Mouse (Mus musculus) neural tube, embryonic 13.5 days (tissue): ENCODE measurements around the gene Anxa10. TPM values are rescaled to one million over a fixed set of nuclear protein-coding genes. Genes with fewer than 3 reads are reported as not detected.

Experiments
- ATAC-seq: fragments of 200-750 bp; cut with Nextera tagmentation; 2 replicates; pipeline ENCODE4 v1.8.0; 2017; ENCODE audit warnings: low read depth, mild to moderate bottlenecking, moderate TSS enrichment, moderate library complexity
- H3K27ac ChIP-seq: fragments of 300-500 bp; sonication (generic); replicated peaks from 2 replicates; pipeline ENCODE4 v1.5.1; 2015; ENCODE audit warnings: moderate library complexity, mild to moderate bottlenecking, inconsistent platforms
- H3K27me3 ChIP-seq: fragments of 300-500 bp; sonication (generic); 2 replicates; pipeline ENCODE4 v1.6.1; 2015; ENCODE audit warnings: mild to moderate bottlenecking, inconsistent platforms
- H3K36me3 ChIP-seq: fragments of 300-500 bp; sonication (generic); 2 replicates; pipeline ENCODE4 v1.6.1; 2015; ENCODE audit warnings: mild to moderate bottlenecking, inconsistent platforms
- H3K4me1 ChIP-seq: fragments of 300-500 bp; sonication (generic); replicated peaks from 2 replicates; pipeline ENCODE4 v1.6.1; 2015; ENCODE audit warnings: inconsistent platforms
- H3K4me2 ChIP-seq: fragments of 300-500 bp; sonication (generic); 2 replicates; pipeline ENCODE4 v1.6.1; 2015; ENCODE audit warnings: inconsistent platforms, mild to moderate bottlenecking, moderate library complexity
- H3K4me3 ChIP-seq: fragments of 300-500 bp; sonication (generic); 2 replicates; pipeline ENCODE4 v1.5.1; 2015; ENCODE audit warnings: mild to moderate bottlenecking, inconsistent platforms
- H3K9ac ChIP-seq: fragments of 300-500 bp; sonication (generic); 2 replicates; pipeline ENCODE4 v1.6.1; 2015; ENCODE audit warnings: moderate library complexity, mild to moderate bottlenecking, inconsistent platforms
- H3K9me3 ChIP-seq: fragments of 300-500 bp; sonication (generic); 2 replicates; pipeline ENCODE4 v1.6.1; 2016; ENCODE audit warnings: inconsistent platforms
- WGBS: fragments of 180-500 bp; shearing (Covaris S2); methylation state at CpG from one replicate; pipeline ENCODE4 v1.1.7; 2015; 5-methylcytosine and 5-hydroxymethylcytosine counted together
- polyA plus RNA-seq: library from polyadenylated mRNA; unstranded; fragments of >200 nt; fragmentation: Nextera tagmentation; extraction: Ambion mirVana; gene quantifications from 2 replicates; pipeline ENCODE4 v1.2.1, GENCODE M21; 2015

Gene Anxa10
- not detected in 2 replicates for polyA plus RNA-seq

- no peak within 1 kb of the TSS for H3K9ac ChIP-seq
- H3K4me2 ChIP-seq: no peak within 1 kb of the TSS
- no peaks in the 10 kb centered on the region for H3K4me1 ChIP-seq
- H3K36me3 ChIP-seq: no peaks in the 10 kb centered on the region
- H3K27ac ChIP-seq: no peak within 1 kb of the TSS
- ATAC-seq: no peak
- H3K9me3 ChIP-seq: no peaks in the 10 kb centered on the region
- no peak within 1 kb of the TSS for H3K4me3 ChIP-seq
- H3K27me3 ChIP-seq: no peaks in the 10 kb centered on the region
- WGBS: 91% methylated on average over 2 of the region's 2 CpGs
Measured at GRCm38 (mm10) chr8:62123098-62123497, at the start of gene Anxa10. Gene Anxa10 (minus strand): TSS chr8:62123150.

GRCm38 (mm10) chr8:62132662-62133366, 9.9 kb upstream of the Anxa10 start:
- H3K4me2 ChIP-seq: no peak overlapping the region
- 80% methylated on average over 3 of the region's 3 CpGs for WGBS
- no peaks in the 10 kb centered on the region for H3K36me3 ChIP-seq
- H3K9ac ChIP-seq: no peak overlapping the region
- H3K4me1 ChIP-seq: no peaks in the 10 kb centered on the region
- H3K27ac ChIP-seq: no peak overlapping the region
- no peaks in the 10 kb centered on the region for H3K27me3 ChIP-seq
- no peak for ATAC-seq
- no peak overlapping the region for H3K4me3 ChIP-seq
- no peaks in the 10 kb centered on the region for H3K9me3 ChIP-seq

- Histone ChIP-seq H3K4me1 (no peaks in the 10 kb centered on the region), H3K36me3 (no peaks in the 10 kb centered on the region), H3K4me2 (no peak overlapping the region), H3K4me3 (no peak overlapping the region), H3K27ac (no peak overlapping the region), H3K9me3 (no peaks in the 10 kb centered on the region), H3K27me3 (no peaks in the 10 kb centered on the region), H3K9ac (no peak overlapping the region)
- WGBS: 96% methylated on average over 2 of the region's 2 CpGs
- ATAC-seq: no peak
Measured at GRCm38 (mm10) chr8:62097213-62097612, 25.7 kb downstream of the Anxa10 start.

GRCm38 (mm10) chr8:62081804-62082203, 41.1 kb downstream of the Anxa10 start:
- Histone ChIP-seq H3K9ac (no peak overlapping the region), H3K36me3 (no peaks in the 10 kb centered on the region), H3K9me3 (no peaks in the 10 kb centered on the region), H3K4me2 (no peak overlapping the region), H3K27ac (no peak overlapping the region), H3K4me1 (no peaks in the 10 kb centered on the region; the same call in 1 of the 2 replicates), H3K27me3 (no peaks in the 10 kb centered on the region), H3K4me3 (no peak overlapping the region)
- ATAC-seq: no peak
- WGBS: 86% methylated on average over 2 of the region's 2 CpGs

- H3K9ac ChIP-seq: no peak overlapping the region
- H3K27me3 ChIP-seq: no peaks in the 10 kb centered on the region
- peak; percentile 88 for ATAC-seq
- no peaks in the 10 kb centered on the region for H3K36me3 ChIP-seq
- WGBS: 51% methylated on average over 3 of the region's 3 CpGs
- H3K4me2 ChIP-seq: no peak overlapping the region
- no peaks in the 10 kb centered on the region; the same call in 1 of the 2 replicates for H3K4me1 ChIP-seq
- H3K27ac ChIP-seq: no peak overlapping the region
- no peak overlapping the region for H3K4me3 ChIP-seq
- H3K9me3 ChIP-seq: no peaks in the 10 kb centered on the region
Measured at GRCm38 (mm10) chr8:62080195-62080802, 42.7 kb downstream of the Anxa10 start.

- no peak overlapping the region for H3K27ac ChIP-seq
- ATAC-seq: no peak
- H3K4me2 ChIP-seq: no peak overlapping the region
- no peaks in the 10 kb centered on the region for H3K9me3 ChIP-seq
- H3K9ac ChIP-seq: no peak overlapping the region
- H3K27me3 ChIP-seq: no peaks in the 10 kb centered on the region
- H3K36me3 ChIP-seq: no peaks in the 10 kb centered on the region
- H3K4me1 ChIP-seq: no peaks in the 10 kb centered on the region
- no peak overlapping the region for H3K4me3 ChIP-seq
Measured at GRCm38 (mm10) chr8:62068305-62068704, 54.6 kb downstream of the Anxa10 start.

- Histone ChIP-seq H3K27me3 (no peaks in the 10 kb centered on the region), H3K36me3 (no peaks in the 10 kb centered on the region), H3K27ac (no peak overlapping the region), H3K4me2 (no peak overlapping the region), H3K4me3 (no peak overlapping the region), H3K9me3 (no peaks in the 10 kb centered on the region), H3K4me1 (no peaks in the 10 kb centered on the region), H3K9ac (no peak overlapping the region)
- no peak for ATAC-seq
Measured at GRCm38 (mm10) chr8:62060357-62060756, 62.6 kb downstream of the Anxa10 start.

- Histone ChIP-seq H3K9ac (no peak overlapping the region), H3K4me3 (no peak overlapping the region), H3K27ac (no peak overlapping the region), H3K36me3 (no peaks in the 10 kb centered on the region), H3K27me3 (no peaks in the 10 kb centered on the region), H3K4me1 (no peaks in the 10 kb centered on the region), H3K9me3 (no peaks in the 10 kb centered on the region), H3K4me2 (no peak overlapping the region)
- no peak for ATAC-seq
- 51% methylated on average over 2 of the region's 2 CpGs for WGBS
Measured at GRCm38 (mm10) chr8:62046809-62047208, 76.1 kb downstream of the Anxa10 start.

- no peak for ATAC-seq
- Histone ChIP-seq H3K4me3 (no peak overlapping the region), H3K9me3 (0 out of 2 replicates have a peak, but pooled peaks cover 4% of the 10 kb centered on the region), H3K9ac (no peak overlapping the region), H3K27ac (no peak overlapping the region), H3K4me1 (no peaks in the 10 kb centered on the region), H3K4me2 (no peak overlapping the region), H3K27me3 (no peaks in the 10 kb centered on the region), H3K36me3 (no peaks in the 10 kb centered on the region)
- 59% methylated on average over 3 of the region's 3 CpGs for whole genome bisulfite sequencing
Measured at GRCm38 (mm10) chr8:62034351-62034750, 88.6 kb downstream of the Anxa10 start.

GRCm38 (mm10) chr8:62014582-62014981, 108.4 kb downstream of the Anxa10 start:
- H3K4me1 ChIP-seq: no peaks in the 10 kb centered on the region
- no peaks in the 10 kb centered on the region for H3K36me3 ChIP-seq
- no peak overlapping the region for H3K4me2 ChIP-seq
- H3K4me3 ChIP-seq: no peak overlapping the region
- no peak overlapping the region for H3K27ac ChIP-seq
- ATAC-seq: no peak
- 87% methylated on average over 4 of the region's 4 CpGs for WGBS
- no peak overlapping the region for H3K9ac ChIP-seq
- H3K9me3 ChIP-seq: no peaks in the 10 kb centered on the region
- H3K27me3 ChIP-seq: no peaks in the 10 kb centered on the region

- H3K36me3 ChIP-seq: no peaks in the 10 kb centered on the region
- WGBS: 89% methylated on average over 4 of the region's 4 CpGs
- no peak overlapping the region for H3K4me2 ChIP-seq
- H3K9ac ChIP-seq: no peak overlapping the region
- no peaks in the 10 kb centered on the region for H3K4me1 ChIP-seq
- 0 out of 2 replicates have a peak, but pooled peaks cover under 1% of the 10 kb centered on the region for H3K9me3 ChIP-seq
- no peaks in the 10 kb centered on the region for H3K27me3 ChIP-seq
- ATAC-seq: no peak
- no peak overlapping the region for H3K4me3 ChIP-seq
- H3K27ac ChIP-seq: no peak overlapping the region
Measured at GRCm38 (mm10) chr8:62014166-62014565, 108.8 kb downstream of the Anxa10 start.
